Comparison of ENCODE assay signal across 7 mouse cellular contexts in genomic region chr17:3082756-3083749, GRCm38 (mm10). TPM values are rescaled to one million over a fixed set of nuclear protein-coding genes. Genes with fewer than 3 reads are reported as not detected.
DNase-seq lines count a peak whose midpoint lies in the region; TF ChIP-seq lines count a peak whose summit lies in the region.
"Not testable (repeated sequence)": the region's sequence is repeated elsewhere in the genome, so short reads cannot be mapped to it uniquely, and the experiment has no call there.

No protein-coding gene starts in this region.

- intact Hi-C loops in left cerebral cortex, postnatal 4 days (cut with DNase I) = not testable (repeated sequence)

- H3K9me3 ChIP-seq in embryonic facial prominence, embryonic 10.5 days = not testable (repeated sequence)

- not testable (repeated sequence) for TF ChIP-seq POLR2A in kidney, adult 2 months (IDR thresholded peaks at IDR 0.05; ENCODE audit: low read depth, low read length)

- peak overlapping the region; percentile 58 for H3K4me3 ChIP-seq in embryonic facial prominence, embryonic 10.5 days
- H3K4me3 ChIP-seq in kidney, adult 2 months (ENCODE audit: insufficient read depth, low read depth, low read length) = peak overlapping the region; percentile 57

- H3K27me3 ChIP-seq in embryonic facial prominence, embryonic 10.5 days (replicated peaks; ENCODE audit: low read depth, poor library complexity, severe bottlenecking); kidney, adult 2 months (replicated peaks; ENCODE audit: control insufficient read depth, insufficient read depth, low read length): not testable (repeated sequence)

- DNase-seq in adrenal gland, adult 18-20 months (ENCODE audit: low spot score in 2 of 2) = peak; percentile 38 to 43
- DNase-seq in embryonic facial prominence, embryonic 10.5 days (ENCODE audit: low spot score) = peak; percentile 58
- DNase-seq in heart, adult 8-10 months (ENCODE audit: low spot score) = peak; percentile 34
- DNase-seq in kidney, adult 2 months = peak; percentile 70
- peak; percentile 53 for DNase-seq in left cerebral cortex, postnatal 4 days
- DNase-seq in mesoderm, embryonic 11.5 days (ENCODE audit: low read depth, low spot score) = peak; percentile 33
- peak; percentile 50 for DNase-seq in right cerebral cortex, postnatal 4 days

- not testable (repeated sequence) for H3K36me3 ChIP-seq in embryonic facial prominence, embryonic 10.5 days (replicated peaks); kidney, adult 2 months (ENCODE audit: control insufficient read depth, insufficient read depth, low read length)

- peak; percentile 39; the same call in 1 of the 2 replicates for TF ChIP-seq CTCF in kidney, adult 2 months (conservative IDR thresholded peaks at IDR 0.05; ENCODE audit: insufficient read depth, insufficient read length, low read depth, low read length)

- H3K4me1 ChIP-seq in embryonic facial prominence, embryonic 10.5 days; kidney, adult 2 months (ENCODE audit: control insufficient read depth, insufficient read depth, low read length): not testable (repeated sequence)

- H3K27ac ChIP-seq in embryonic facial prominence, embryonic 10.5 days (replicated peaks) = 0 out of 2 replicates have a peak overlapping the region, but pooled peaks have one; percentile 30
- H3K27ac ChIP-seq in kidney, adult 2 months (ENCODE audit: insufficient read depth, low read depth, low read length) = peak overlapping the region; percentile 76

- WGBS in embryonic facial prominence, embryonic 10.5 days = 5% methylated on average over 25 of the region's 25 CpGs
- 2% methylated on average over 25 of the region's 25 CpGs for WGBS in kidney, adult 2 months

RNA-seq across cellular contexts. Expression of gene Scaf8, which starts 31.7 kb away (rescaled TPM):
- total RNA-seq in adrenal gland, adult 18-20 months (2021) = 10 to 100 TPM; 43.4 to 45.8 TPM
- 23.2 and 23.4 TPM in 2 replicates for polyA plus RNA-seq in embryonic facial prominence, embryonic 10.5 days (2016; fragmentation: Nextera tagmentation; extraction: Ambion mirVana)
- total RNA-seq in heart, adult 8-10 months (2022) = 10 to 100 TPM; 25.8 to 30.8 (median 29.1) TPM
- 21.9 and 22.6 TPM in 2 replicates for polyA plus RNA-seq in kidney, adult 2 months (2012; rRNA removed)
- total RNA-seq in left cerebral cortex, postnatal 4 days (2021) = 10 to 100 TPM; 71.8 to 73.7 TPM

Comparison
In these comparisons a context has a peak if more than half of its experiments do, and no peak if none do; other contexts are left out.
1. Peak in every context shown above with its lines: DNase-seq, H3K4me3 ChIP-seq and H3K27ac ChIP-seq.